Mouse (Mus musculus): ENCODE data around the gene Apol8.

The Apol8 gene

DNA sequence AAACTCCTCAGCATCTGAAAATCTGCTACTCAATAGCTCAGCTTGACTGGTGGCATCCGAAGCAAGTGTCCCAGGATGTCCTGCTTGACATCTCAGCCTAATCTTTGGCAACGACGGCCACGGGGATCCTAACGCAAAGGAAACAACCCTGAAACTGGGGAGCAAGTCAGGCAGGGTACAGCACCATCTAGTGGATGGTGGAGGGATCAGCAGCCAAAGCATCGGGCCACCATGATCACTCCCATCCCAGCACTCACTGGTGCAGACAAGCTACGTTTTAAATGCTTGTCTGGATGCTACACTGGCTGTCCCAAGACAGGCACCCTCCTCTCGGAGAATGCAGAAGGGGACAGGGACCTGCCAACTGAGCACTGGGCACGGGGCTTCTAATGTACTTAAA lies at the start of gene Apol8:
Gene Apol8, minus strand, starts transcription at position 156 of the 400 bp plus-strand sequence.
- DNase-seq (ENCODE audit: low read depth, low spot score), result no peak

DNA sequence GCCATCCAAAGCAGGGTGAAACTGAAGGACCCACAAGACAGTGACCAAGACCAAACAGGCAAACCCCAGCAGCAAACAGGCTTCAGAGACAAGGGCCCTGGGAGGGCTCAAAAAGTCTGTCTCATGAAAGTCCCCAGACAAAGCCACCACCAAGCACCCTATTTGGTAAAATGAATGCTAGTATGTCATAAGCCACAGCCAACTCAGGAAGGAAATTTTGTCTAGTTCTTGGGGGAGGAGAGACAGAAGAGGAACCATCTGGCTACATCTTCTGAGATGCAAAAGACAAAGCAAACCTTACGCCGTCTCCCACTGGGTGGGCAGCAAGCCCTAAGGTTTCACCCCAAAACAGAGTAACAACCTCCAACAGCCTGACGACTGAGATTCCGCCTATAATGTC lies 48.9 kb upstream of the Apol8 start:
- DNase-seq (ENCODE audit: low read depth, low spot score), result no peak

DNA sequence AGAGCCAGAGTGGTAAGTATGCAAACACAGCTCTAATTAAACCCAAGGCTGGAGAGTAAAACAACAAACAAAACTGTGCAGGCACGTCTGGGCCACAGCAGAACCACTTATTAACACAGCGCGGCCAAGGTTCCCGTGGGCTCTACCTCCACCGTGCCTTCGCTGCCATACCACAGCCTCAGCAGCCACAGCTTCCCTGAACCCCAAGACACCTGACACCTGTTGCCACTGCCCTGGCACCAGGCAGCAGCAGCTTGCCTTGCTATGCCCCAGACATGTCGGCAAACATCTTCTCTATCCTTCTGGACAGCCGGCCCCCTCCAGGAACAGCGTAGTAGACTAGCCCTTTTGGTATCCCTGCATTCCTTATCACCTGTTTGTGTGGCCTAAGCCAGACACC lies 48.1 kb upstream of the Apol8 start:
- no peak for DNase-seq (ENCODE audit: low read depth, low spot score)

DNA sequence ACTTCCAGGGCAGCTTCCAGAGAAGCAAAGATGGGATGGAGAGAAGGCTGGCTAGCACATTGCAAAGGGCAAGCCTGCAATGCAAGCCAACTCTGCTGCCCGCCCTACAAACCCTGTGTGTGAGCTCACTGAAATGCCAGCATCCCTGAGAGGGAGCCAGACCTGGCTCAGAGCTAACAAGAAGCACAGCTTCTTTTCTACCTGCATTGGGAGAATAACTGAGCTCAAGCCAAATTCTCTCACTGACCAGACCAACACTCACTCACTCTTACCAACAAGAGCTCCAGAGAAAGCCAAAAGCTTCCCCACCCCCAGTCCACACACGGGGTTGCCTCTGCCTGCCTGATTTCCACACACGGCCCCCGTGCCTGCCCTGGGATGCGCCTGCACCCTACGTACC lies 47.7 kb upstream of the Apol8 start:
- no peak for DNase-seq (ENCODE audit: low read depth, low spot score)

DNA sequence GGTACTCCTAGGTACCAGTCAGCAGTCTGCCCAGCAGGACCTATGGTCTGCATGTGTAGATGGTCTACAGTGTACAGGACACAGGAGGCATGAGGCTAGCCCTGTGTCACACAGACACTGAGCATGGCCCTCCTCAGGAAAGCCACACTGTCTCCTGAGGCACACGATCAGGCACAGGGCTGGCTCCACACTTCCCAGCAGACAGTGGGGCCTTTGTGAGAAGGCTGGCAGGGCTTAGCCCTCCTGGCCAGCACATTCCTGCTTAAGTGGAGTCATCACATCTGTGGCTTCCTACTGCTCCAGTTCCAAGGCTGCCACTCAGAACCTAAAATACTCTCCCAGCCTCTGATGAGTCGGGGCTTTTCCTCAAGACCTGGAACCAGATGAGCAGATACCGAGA lies 46.9 kb upstream of the Apol8 start:
- DNase-seq (ENCODE audit: low read depth, low spot score), result no peak

DNA sequence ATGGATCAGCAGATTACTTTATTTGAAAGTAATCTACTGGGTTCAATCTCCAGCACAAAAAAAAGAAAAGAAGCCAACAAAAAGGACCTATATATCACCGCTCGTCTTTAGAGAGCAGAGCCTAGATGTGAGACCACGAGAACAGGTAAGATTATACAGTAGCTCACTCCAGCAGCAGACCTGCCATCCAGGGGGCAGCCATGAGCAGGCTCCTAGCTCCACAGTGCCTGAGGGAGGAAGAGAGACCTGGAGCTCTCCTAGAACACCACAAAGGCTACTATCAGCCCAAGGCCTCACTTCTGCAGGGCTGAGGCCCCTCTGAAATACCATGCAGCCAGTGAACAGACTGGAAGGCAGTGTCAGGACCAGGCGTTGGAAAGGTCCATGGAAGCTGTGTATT lies 46.2 kb upstream of the Apol8 start:
- DNase-seq (ENCODE audit: low read depth, low spot score), result no peak

DNA sequence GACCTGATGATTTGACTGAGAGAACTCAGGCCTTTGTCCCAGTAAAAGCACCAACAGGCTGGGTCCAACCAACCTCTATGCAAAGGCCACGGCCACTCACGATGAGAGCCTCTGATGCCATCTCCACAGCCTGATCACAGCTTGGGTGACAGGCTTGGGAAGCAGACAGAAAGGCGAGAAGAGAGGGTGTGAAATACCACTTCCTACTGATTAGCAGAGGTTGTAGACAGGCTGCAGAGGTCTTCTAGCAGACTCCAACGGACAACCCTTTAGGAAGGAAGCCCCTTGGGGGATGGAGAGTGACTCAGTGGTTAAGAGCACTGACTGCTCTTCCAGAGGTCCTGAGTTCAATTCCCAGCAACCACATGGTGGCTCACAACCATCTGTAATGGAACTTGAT lies 44.4 kb upstream of the Apol8 start:
- DNase-seq (ENCODE audit: low read depth, low spot score), result no peak

DNA sequence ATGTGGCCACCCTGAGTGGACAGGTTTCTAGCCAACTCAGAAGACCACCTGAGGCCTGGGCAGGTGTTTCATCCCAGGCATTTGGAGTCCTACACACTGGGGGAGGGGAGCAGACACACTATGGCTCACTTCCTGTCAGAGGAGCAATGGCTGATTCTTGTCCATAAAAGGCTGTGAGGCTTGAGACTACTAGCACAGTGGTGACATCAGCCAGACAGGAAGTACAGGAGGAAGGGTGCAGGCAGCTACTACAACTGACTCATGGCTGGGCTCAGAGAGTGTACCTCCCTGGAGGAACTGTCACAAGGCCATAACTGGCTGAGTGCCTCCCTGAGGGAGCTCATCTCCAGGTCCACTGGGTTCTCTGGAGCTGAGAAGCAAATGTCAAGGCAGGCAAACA lies 43.7 kb upstream of the Apol8 start:
- DNase-seq (ENCODE audit: low read depth, low spot score), result no peak

DNA sequence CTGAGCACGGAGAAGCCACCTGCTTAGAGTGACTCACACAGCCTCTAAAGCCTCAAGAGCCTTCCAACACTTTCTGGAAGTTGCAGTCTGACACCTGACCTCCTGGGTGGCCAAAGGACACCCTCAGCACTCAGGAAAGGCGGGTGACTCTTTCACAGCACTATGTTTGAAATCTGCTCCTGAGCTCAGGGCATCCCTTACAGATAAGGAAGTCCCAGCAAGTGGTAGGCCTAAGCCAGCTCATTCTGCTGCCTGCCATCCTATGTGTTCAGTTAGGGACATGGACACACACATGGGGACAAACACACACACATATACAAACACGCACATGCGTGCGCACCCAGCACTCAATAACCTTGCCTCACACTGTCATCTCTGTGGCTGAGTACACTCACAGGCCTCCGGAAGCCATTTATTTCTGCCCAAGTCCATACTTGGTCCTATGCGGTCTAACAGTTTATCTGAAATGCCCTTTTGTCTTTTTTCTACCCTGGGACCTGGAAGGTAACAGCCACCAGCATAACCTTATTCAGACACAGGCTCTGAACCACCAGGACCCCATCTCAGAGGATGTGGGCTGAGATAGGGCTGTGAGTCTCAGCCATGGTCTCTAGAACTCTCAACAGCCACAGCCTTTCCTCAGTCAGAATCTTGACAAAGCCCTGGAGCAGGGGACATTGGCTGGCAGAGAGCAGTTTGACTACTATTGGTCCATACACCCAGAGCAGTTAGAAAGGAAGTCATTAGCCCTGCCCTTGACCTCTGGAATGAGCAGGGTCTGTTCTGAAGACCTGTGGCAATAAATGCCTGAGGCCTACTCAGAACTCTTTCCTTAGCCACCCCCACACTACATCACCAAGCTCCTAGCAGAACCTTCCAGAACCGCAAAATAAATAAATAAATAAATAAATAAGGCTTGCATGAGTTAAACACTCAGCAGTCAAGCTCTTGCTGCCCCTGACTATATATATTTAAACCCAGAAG lies 43.0 kb upstream of the Apol8 start:
- no peak for DNase-seq (ENCODE audit: low read depth, low spot score)

DNA sequence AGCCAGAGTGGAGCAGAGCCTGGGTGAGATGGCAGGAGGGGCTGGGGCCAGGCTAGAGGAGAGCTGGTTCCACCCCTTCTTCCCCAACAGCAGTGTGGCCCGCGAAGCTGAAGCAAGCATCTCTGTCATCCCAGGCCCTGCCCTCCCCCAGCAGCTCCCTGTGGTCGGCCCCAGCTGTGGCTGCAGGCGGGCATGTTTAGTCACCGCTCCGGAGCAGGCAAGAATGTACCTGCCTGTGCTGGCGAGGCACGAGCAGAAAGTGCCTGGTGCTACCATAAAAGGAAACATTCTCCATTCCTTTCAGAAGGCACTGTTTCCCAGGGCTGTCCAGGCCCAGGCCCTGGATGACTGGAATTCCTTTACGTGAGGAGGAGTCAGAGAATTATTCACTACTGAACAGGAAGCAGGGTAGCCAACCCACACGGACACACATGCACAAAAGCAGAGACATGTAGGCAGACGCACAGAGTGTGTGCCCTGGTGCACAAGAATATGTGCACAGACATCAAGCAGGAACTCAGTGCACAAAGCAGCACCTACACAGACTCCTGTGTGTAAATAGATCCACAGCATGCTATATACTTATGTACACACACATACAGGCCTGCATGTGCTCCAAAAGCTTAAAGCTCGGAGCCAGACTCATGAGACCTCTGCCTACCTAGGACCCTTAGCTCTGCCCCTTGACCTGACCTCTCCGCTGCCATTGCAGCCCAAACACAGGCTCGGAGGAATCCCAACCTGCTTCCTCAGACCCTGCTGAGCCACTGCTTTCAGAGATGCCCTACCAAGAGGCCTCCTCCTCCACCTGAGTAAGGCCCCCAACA lies 42.1 kb upstream of the Apol8 start:
- no peak for DNase-seq (ENCODE audit: low read depth, low spot score)

DNA sequence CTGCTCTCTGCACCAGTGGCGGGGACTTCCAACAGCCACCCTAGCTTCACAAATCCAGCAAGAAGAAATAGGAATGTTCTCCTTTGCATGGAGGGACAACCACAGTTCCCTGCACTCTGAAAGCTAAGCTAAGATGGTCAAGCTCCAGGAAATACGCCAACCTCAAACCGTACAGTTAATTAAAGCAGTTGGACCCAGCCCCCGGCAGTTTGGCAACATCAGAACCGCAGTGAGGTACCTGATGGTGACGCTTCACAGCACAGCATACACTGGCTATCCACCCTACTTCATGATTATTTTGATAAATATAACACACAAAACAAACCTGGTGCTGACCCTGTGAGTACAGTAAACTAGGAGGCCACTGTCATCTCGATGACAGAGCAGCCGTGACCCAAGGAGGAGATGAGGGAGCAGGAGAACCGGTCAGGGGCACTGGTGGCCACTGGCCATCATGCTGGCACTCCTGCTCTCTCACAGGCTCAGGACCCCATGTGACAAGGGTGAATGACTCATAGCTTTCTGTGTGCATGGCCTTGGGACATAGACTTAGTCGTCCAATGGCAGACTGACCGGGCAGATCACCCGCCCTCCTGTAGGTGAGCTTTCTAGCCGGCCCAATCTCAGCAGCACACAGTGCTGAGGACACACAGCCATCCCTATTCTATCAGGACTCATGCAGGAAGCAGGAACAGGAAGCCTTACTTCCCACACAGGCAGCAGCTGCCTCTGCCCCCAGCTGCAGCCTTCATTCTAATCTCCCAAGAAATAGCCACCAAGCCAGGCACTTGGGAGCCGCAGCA lies 41.0 kb upstream of the Apol8 start:
- DNase-seq (ENCODE audit: low read depth, low spot score), result no peak

DNA sequence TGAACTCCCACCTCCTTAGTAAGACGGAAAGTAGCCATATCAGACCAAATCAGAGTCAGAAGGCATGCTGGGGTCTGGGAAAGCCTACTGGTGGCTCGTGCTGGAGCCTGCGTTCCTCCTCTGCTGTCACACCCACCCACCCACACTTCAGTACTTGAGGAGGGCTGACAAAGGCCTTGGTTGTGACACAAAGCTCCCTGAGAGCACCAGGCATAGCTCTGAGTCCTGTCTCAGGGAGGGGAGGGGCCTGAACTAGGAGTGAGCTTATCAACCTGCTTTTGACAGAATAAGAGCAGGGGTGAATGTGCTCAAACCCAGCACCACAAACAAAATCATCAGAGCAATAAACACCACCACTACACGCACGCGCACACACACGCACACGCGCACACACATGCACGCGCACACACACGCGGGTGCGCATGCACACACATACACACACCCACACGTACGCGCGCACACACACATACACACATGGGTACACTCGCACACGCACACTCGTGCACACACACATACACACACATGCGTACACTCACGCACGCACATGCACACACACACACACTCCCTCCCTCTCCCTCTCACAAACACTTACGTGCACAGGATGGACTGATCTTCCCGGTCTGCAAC lies 39.7 kb upstream of the Apol8 start:
- no peak for DNase-seq (ENCODE audit: low read depth, low spot score)

DNA sequence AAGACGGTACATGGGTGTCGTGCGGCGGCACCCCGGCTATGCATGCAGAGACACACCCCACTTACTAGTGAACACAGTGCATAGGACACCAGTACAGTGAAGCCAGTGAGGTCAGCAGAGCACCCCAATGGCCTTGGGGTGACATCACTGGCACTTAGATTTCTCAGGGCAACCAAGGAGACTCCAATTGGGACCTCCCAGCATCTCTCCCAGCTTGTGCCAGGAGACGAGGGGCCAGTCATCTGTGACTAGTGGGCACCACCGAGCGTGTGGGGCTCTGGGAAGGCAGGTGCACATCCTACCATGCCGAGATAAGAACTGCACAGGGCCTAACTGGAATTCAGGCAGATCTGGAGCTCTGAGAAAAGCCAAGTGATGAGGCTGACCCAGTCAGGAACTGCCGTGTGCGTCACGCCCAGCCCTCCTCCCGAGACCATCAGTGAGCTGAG lies 38.1 kb upstream of the Apol8 start:
- DNase-seq (ENCODE audit: low read depth, low spot score), result no peak

DNA sequence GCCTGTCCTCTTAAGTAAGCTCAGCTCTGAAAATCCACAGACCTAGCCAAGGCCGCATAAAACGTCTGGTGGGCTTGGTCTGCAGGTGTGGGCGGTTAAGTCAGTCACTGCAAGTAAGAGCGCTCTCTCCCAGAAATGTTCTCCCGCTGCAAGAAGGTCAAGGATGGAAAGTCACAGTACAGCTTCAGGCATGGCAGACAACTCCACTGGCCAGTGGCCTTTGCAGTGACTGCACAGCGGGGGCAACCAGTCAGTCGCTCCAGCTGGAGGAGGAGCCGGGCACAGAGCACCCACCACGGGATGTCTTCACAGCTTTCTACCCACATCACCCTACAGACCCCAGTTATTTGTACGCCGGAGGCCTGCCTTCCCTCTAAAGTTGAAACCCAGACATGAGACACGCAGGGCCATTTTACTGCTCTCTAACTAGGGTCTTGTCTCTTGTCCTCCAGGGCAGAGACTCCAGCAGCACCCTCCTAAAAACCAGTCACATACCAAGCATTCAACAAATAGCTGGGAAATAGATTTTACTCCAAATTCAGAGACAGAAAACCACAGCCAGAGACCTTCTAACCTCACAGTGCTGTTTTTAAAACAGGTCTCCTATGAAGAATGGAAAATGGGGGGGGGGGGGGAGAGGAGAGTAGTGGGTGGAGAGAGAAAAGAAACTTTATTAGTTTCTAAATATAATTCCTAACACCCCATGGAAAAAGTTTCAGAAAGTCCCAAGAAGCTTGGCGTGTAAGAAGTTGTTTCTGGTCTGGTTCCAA lies 37.5 kb upstream of the Apol8 start:
- DNase-seq (ENCODE audit: low read depth, low spot score), result no peak

DNA sequence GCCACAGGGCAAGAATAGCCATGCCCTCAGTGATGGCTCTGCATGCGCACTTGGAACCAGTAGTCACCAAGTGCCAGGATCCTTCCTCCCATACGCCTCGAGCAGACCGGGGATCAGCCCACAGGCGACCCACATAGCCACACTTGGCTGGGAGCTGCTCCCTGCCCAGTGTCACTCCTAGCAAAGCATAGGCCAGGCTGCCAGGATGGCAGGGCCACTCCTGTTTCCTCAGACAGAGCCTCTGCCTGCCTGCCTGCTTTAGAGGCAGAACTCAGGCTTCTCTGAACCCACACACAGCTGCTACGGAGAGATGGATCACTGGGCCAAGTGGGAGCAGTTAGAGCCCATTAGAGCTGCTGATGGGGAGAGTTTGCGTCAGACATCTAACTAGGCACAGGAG lies 36.8 kb upstream of the Apol8 start:
- DNase-seq (ENCODE audit: low read depth, low spot score), result no peak

DNA sequence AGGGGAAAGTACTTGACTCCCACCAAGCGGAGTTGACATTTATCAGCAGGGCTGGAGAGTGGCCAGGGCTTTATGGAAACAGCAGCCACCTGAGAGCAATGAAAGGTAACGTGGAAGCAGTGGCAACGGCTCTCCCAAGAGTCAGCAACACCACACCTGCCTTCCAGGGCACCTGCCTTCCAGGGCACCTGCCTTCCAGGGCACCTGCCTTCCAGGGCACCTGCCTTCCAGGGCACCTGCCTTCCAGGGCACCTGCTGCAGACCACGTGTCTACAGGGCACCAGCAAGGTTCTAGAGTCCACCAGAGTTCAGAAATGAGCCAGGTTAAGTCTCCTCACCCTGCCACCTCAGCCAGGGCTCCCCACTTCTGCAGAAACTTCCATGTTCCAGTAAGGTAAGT lies 36.3 kb upstream of the Apol8 start:
- DNase-seq (ENCODE audit: low read depth, low spot score), result no peak

DNA sequence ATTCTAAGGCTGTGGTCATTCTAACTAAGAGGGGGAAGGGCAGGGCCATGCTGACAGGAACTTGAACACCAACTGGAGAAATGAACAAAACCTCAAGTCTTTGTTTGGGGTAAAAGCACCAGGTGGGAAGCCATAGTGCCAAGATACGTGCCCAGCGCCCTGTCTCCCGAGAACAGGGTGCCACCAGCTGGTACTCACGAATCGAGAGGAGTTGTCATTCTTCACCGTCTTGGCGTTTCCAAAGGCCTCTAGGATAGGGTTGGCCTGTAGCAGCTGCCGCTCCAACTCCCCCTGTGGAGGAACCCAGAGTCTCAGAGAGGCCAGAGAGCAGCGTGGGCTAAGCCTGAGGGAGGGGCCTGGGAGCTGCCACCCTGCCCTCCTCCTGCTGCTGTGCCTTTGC lies 35.3 kb upstream of the Apol8 start:
- no peak for DNase-seq (ENCODE audit: low read depth, low spot score)

DNA sequence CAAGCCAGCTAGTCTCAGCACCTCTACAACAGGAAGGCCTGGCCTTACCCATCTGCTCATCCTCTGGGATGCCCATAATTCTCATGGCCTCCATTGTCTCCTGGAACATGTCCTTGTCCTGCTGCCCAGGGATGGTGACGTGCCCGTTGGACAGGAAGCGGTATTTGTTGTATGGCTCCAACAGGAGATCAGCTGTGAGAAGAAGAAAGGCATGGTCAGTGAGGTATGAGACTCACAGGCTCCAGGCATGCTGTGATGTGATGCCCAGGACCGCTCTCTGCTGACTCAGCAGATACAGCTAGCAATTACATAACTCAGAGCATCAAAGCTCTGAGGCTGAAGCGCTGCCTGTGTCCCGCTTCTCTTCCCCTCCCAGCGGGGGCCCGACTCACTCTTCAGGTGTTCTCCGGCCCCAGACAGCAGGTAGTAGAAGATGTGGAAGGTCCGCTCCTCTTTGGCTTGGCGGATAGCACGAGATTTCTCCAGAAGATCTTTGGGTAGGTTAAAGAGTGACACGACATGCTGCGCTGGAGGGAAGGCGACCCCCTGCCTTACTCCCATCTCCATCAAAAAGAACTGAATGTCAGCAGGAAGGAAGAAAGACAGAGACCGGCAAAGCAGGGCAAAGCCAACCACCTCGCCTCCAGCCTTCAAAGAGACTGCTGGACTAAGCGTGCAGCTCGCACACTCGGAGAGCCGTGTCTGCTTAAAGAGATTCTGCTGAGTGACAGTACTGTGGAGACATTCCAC lies 34.0 kb upstream of the Apol8 start:
- no peak for DNase-seq (ENCODE audit: low read depth, low spot score)

DNA sequence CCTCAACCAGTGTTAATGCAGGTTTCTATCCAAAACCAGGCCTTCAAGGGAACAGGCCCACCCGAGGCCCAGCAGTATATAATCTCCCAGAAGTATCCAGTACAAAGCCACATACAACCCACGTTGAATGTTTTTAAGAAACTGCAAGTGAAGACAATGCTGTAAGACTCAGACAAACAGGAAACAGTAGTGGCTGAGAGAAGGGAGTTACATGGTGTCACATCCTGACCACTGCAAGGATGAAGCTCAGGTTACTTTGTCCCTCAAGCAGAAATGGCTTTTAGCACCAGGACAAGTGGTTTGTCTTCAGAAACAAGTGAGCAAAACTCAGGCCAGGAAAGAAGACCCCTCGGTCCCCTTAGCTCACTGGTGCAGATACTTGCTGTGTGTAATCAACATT lies 32.4 kb upstream of the Apol8 start:
- DNase-seq (ENCODE audit: low read depth, low spot score), result no peak

DNA sequence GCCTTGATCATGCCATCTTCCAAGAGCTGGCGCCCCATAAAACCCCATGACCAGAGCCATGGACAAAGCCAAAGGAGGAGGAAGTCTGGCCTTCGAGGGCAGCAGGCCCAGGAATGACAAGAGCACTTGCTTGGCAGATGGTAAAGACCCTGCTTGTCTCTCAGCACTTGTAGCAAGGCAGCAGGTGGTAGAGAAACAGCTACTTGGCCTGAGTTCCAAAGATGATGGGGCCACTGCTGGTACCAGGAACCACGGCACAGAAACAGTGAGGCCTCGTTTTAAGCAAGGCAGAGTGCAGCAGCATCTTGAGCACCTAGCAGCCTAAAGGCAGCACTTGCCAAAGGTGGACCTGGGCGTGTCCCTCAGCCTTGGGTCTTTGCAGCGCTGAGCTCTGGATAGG lies 31.6 kb upstream of the Apol8 start:
- DNase-seq (ENCODE audit: low read depth, low spot score), result no peak

Measured in brain, embryonic 18.5 days (tissue).